Mouse (Mus musculus): ENCODE data around the gene Usp27x. TPM values are rescaled to one million over a fixed set of nuclear protein-coding genes. Genes with fewer than 3 reads are reported as not detected.

Usp27x gene
- polyA plus RNA-seq, 1 experiment from 2014 or later: 1.1 TPM

Other genes starting within 250 kb of the Usp27x start
- gene Clcn5, start 56.5 kb downstream of the Usp27x start, polyA plus RNA-seq (2015; fragmentation: Nextera tagmentation; extraction: Ambion mirVana): 13.6 and 13.9 TPM in 2 replicates
- not detected in 2 replicates for gene Foxp3, start 197.8 kb upstream of the Usp27x start, polyA plus RNA-seq (2015; fragmentation: Nextera tagmentation; extraction: Ambion mirVana)
- gene Ppp1r3f, start 198.5 kb upstream of the Usp27x start, polyA plus RNA-seq (2015; fragmentation: Nextera tagmentation; extraction: Ambion mirVana): 2.0 TPM in 2 replicates
- 29.9 and 30.5 TPM in 2 replicates for gene Ccdc22, start 229.7 kb upstream of the Usp27x start, polyA plus RNA-seq (2015; fragmentation: Nextera tagmentation; extraction: Ambion mirVana)
- gene Cacna1f, start 231.3 kb upstream of the Usp27x start, polyA plus RNA-seq (2015; fragmentation: Nextera tagmentation; extraction: Ambion mirVana): 0.04 TPM in 1 of 2 replicates, not detected in the other

All from kidney, embryonic 15.5 days (tissue).